Mouse (Mus musculus) T-helper 2 cell (primary cell): ENCODE results near the gene Hapln4.
"Not testable (repeated sequence)": the region's sequence is repeated elsewhere in the genome, so short reads cannot be mapped to it uniquely, and the experiment has no call there.

Experiments used
- in situ Hi-C: fragments of 300-600 bp; cut with MboI, MseI; formaldehyde crosslinking; loops from one replicate; pipeline ENCODE4 v1.15.1; 2025; ENCODE audit warnings: high pct_unique_total_duplicates

Gene Hapln4

GRCm38 (mm10) chr8:70083285-70083684 lies at the start of gene Hapln4:
Hapln4 (plus strand) TSS chr8:70083457.
- in situ Hi-C loops, result no loop called here

- in situ Hi-C loops, result no loop called here
These were observed 45.3 kb upstream of the Hapln4 start for GRCm38 (mm10) chr8:70037994-70038393.

GRCm38 (mm10) chr8:70041885-70042546 lies 41.2 kb upstream of the Hapln4 start:
- in situ Hi-C loops, result no loop called here

GRCm38 (mm10) chr8:70042583-70043455 lies 40.4 kb upstream of the Hapln4 start, which contains the start of the genes Mau2 and Sugp1:
Mau2 (minus strand) TSS chr8:70042734.
Sugp1 (plus strand) TSS chr8:70042813.
- in situ Hi-C loops, result no loop called here

- in situ Hi-C loops, result no loop called here
These were observed 39.3 kb upstream of the Hapln4 start for GRCm38 (mm10) chr8:70043996-70044395.

GRCm38 (mm10) chr8:70049662-70050061 lies 33.6 kb upstream of the Hapln4 start:
- in situ Hi-C loops, result no loop called here

GRCm38 (mm10) chr8:70050434-70050833 lies 32.8 kb upstream of the Hapln4 start:
- in situ Hi-C loops, result not testable (repeated sequence)

- in situ Hi-C loops, result no loop called here
These were observed 25.5 kb upstream of the Hapln4 start for GRCm38 (mm10) chr8:70057721-70058120.

GRCm38 (mm10) chr8:70071836-70072440 lies 11.3 kb upstream of the Hapln4 start:
- in situ Hi-C loops, result no loop called here

GRCm38 (mm10) chr8:70072441-70073069 lies 10.7 kb upstream of the Hapln4 start, which contains the start of gene Tm6sf2:
Tm6sf2 (plus strand) TSS chr8:70072924.
- in situ Hi-C loops, result no loop called here

- in situ Hi-C loops, result no loop called here
These were observed 10.1 kb upstream of the Hapln4 start for GRCm38 (mm10) chr8:70073120-70073519.

- in situ Hi-C loops, result no loop called here
These were observed 9.6 kb upstream of the Hapln4 start for GRCm38 (mm10) chr8:70073682-70074081.

- in situ Hi-C loops, result no loop called here
These were observed 1.3 kb upstream of the Hapln4 start for GRCm38 (mm10) chr8:70081976-70082375.

GRCm38 (mm10) chr8:70084191-70085065 lies 1.2 kb downstream of the Hapln4 start:
- in situ Hi-C loops, result no loop called here

- in situ Hi-C loops, result no loop called here
These were observed 2.9 kb downstream of the Hapln4 start for GRCm38 (mm10) chr8:70086151-70086550.

- in situ Hi-C loops, result no loop called here
These were observed 4.0 kb downstream of the Hapln4 start for GRCm38 (mm10) chr8:70087237-70087636.

- in situ Hi-C loops, result no loop called here
These were observed 4.8 kb downstream of the Hapln4 start for GRCm38 (mm10) chr8:70087836-70088650.

- in situ Hi-C loops, result no loop called here
These were observed 6.2 kb downstream of the Hapln4 start for GRCm38 (mm10) chr8:70089296-70089960.

GRCm38 (mm10) chr8:70092786-70093185 lies 9.5 kb downstream of the Hapln4 start:
- in situ Hi-C loops, result no loop called here
